Mouse (Mus musculus) CD4-positive, CD25-positive, alpha-beta regulatory T cell (primary cell): ENCODE results near the gene Ankrd7. TPM values are rescaled to one million over a fixed set of nuclear protein-coding genes. Genes with fewer than 3 reads are reported as not detected.

Experiments
- polyA plus RNA-seq: library from polyadenylated mRNA; unstranded; fragments of 100-300 nt; shearing (Covaris generic); gene quantifications from one replicate; pipeline ENCODE4 v1.2.1, GENCODE M21; 2017

Ankrd7 gene
- not detected for polyA plus RNA-seq

DNA sequence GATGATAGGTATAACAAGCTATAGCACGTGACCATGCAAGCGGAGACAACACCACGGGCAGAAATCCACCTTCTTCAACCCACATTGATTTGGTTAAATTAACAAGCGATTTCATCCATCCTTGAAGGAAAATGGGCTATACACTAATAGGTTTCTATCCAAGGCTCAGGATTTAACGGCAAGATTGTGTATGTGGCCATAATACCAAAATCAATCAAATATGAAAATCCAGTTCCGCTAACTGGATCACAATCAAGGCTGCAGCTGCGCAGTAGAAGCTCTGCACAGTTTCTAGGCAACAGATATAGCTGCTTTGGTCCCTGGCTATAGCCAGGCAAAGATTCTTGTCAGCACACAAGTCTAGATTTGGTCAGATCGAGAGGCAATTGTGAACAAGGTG is at the start of gene Ankrd7:
Gene Ankrd7, plus strand, starts transcription at position 301 of the 400 bp plus-strand sequence.

DNA sequence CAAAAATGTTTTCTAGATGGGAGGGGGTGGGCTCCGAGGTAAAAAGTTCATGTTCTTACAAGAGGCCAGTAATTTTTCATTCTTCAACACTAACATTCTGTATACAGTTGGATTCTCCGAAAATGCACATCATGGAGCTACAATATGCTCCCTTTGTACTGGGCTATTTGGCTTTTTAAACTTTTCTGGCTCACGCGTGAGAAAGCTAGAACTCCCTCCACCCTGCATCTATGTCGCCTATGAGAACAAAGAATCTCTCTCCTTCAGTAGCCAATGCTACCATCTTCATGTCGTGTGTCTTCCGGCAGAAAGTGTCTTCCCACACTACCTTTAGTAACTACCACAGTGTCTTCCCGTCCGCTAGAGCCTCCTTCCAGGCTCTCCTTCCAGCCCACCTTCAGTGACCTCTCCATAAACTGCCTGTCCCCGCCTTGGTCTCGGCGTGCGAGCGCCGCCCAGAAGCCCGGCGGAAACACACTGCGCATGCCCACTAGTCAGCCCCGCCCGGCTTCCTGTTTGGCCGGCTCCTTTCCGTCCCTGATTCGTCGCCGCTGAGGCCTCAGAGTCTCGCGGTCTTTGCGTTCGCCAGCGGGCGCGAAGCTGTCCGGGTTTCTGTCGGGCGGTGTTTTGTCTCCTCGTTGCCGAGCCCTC is 17.9 kb upstream of the Ankrd7 start, which contains the start of gene Lsm8:
Gene Lsm8, plus strand, starts transcription at position 529 of the 651 bp plus-strand sequence.

Other genes with a start within 250 kb of the Ankrd7 start
- 92.2 TPM for gene Lsm8, start 17.7 kb upstream of the Ankrd7 start, polyA plus RNA-seq